Mouse (Mus musculus) cortical plate, adult 2 months (tissue): ENCODE measurements at regions not wholly inside any gene's neighbourhood (a gene's known extent, or its start where the extent isn't known, plus 50 kb on each side); places are given as distances from the start of the nearest gene placed in this dataset.
A peak's percentile ranks its signal among the peaks of the same experiment; 100 is the strongest.

Experiments used
- H3K27ac ChIP-seq: fragments of 200-500 bp; 2 replicates; pipeline ENCODE4 v1.5.1; 2012; ENCODE audit warnings: low read length, control low read depth, inconsistent platforms; ENCODE audit not compliant: insufficient read depth
- H3K4me1 ChIP-seq: fragments of 200-500 bp; 2 replicates; pipeline ENCODE4 v1.6.1; 2011; ENCODE audit warnings: low read length; ENCODE audit not compliant: control insufficient read depth, insufficient read depth
- H3K4me3 ChIP-seq: fragments of 200-500 bp; 2 replicates; pipeline ENCODE4 v1.5.1; 2011; ENCODE audit warnings: mild to moderate bottlenecking, low read length, control low read depth; ENCODE audit not compliant: insufficient read depth
- CTCF ChIP-seq: fragments of 200-500 bp; IDR thresholded peaks from 2 replicates; pipeline ENCODE4 v1.5.1; 2011; ENCODE audit warnings: mild to moderate bottlenecking, control low read depth, low read length; ENCODE audit not compliant: insufficient read depth; ENCODE audit errors: extremely low read depth
- POLR2A ChIP-seq: fragments of 200-500 bp; IDR thresholded peaks from 2 replicates; pipeline ENCODE4 v1.6.1; 2011; ENCODE audit warnings: mild to moderate bottlenecking, low read length, control low read depth; ENCODE audit not compliant: insufficient read depth; ENCODE audit errors: extremely low read depth

DNA sequence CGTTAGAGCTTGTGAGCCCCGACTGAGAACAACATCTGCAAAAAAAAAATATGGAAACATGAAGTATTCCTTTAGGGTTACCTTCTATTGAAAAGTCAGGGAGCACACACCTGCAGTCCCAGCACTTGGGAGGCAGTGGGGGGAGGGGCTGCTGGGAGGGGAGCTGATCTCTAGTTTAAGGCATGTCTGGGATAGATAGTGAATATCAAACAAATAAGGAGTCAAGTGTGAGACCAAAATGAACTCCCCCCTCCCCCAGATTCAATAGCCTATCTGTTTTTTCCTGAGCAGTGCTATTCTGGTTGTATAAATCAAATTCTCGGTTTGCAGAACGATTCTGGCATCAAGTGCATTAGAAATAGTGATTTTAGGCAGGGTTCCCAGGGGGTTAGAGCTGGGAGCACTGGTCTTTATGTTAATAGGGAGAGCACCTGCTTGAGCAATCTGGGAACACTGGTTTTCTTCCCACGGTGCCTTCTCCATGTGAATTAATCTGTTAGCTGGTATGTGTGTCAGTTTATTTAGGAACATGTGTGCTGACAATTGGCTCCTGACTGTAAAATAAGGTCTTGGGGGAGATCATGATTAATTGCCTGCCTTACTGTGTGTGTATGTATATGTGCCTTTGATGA is 195.9 kb downstream of the Enc1 start:
- no peak overlapping the region for H3K27ac ChIP-seq
- TF ChIP-seq CTCF, result no peak
- no peak for TF ChIP-seq POLR2A
- H3K4me3 ChIP-seq, result no peak overlapping the region
- peaks cover 3% of the 10 kb centered on the region for H3K4me1 ChIP-seq

GRCm38 (mm10) chr13:97435865-97436718 is 195.2 kb downstream of the Enc1 start:
- H3K27ac ChIP-seq, result no peak overlapping the region
- peaks cover 3% of the 10 kb centered on the region for H3K4me1 ChIP-seq
- H3K4me3 ChIP-seq, result peak overlapping the region; percentile 26
- TF ChIP-seq POLR2A (no peak), CTCF (no peak)

DNA sequence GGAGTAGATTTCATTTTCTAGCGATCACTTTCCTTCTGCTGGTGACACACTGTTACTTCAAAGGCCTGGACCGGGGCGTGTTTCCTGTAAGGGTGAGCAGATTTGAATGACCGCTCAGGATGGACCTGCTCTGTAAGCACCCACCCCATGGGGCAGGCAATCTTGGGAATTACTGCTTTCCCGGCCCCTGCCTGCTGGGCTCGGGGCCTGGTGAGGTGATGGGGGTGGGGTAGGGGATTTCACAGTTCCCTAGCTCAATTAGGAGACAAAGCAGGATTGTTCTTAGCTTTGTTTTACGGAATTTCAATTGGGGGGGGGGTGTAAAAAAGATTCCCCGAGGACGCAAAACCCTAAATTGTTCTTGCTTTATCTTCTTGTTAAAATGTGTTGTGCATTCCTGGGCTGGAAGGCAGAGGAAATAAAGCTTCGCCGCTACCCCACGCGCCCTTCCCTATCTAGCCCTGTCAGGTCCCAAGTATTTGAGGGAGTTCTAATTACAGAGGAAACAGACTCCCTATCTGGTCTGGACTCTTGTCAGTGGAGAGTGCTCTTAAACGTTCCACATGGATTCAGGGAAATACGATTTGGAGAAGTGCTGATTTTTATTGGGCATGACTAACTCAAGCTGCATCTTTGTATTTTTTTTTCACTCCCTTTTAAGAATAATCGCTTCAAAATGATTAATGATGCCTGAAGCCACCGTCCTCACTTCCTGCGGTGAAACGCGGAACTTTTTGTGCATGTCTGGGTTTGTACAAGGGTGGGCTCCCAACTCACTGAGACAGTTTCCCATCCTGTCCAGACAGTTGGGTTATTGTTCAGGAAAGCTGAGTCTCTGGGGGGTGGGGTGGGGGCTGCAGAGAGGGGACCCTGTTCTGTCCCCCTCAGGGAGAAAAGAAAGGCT is 194.3 kb downstream of the Enc1 start:
- Histone ChIP-seq H3K4me3 (peak overlapping the region; percentile 26; the same call in 1 of the 2 replicates), H3K4me1 (peaks cover 3% of the 10 kb centered on the region), H3K27ac (no peak overlapping the region)
- no peak for TF ChIP-seq CTCF
- TF ChIP-seq POLR2A, result no peak

DNA sequence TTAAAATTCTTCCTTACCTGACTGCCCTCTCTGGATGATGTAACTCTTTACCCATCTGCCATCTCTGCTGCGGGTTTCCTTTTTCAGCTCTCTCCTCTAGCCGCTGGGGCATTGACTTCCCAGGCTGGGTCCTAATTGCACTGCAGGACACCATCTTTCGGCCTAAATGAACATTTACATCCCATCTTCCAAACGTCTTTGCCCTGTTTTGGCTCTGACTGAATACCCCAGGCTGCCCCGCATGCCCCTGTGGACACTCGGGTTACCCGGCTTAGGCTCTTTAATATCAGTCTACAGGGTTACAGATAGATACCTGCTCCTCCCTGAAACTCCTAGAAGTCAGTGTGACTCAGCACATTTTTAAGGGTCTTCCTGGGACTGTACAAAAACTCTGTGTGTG is 193.3 kb downstream of the Enc1 start:
- H3K4me3 ChIP-seq, result no peak overlapping the region
- no peaks in the 10 kb centered on the region; the same call in none of the 2 replicates for H3K4me1 ChIP-seq
- H3K27ac ChIP-seq, result no peak overlapping the region
- TF ChIP-seq CTCF (no peak), POLR2A (no peak)

DNA sequence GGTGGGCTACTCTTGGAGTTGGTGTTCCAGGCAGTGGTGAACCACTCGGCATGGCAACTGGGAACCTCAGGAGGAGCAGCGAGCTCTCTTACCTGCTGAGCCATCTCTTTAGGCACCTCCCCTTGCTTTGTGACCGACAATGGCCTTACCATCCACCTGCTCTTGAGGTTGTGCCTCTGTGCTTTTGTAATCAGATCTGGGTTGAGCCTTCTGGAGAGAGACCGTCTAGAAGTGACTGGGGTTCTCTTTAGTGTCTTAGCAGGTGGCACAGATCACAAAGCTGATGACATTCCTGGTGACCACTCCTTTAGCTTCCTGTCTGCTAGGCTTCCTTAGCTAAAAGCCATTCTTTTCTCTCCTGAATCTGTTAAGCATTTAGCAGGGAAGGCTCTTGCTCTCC is 191.7 kb downstream of the Enc1 start:
- H3K4me1 ChIP-seq, result no peaks in the 10 kb centered on the region; the same call in 1 of the 2 replicates
- H3K27ac ChIP-seq, result no peak overlapping the region
- no peak overlapping the region for H3K4me3 ChIP-seq
- no peak for TF ChIP-seq POLR2A
- no peak for TF ChIP-seq CTCF

- no peak overlapping the region for H3K27ac ChIP-seq
- H3K4me3 ChIP-seq, result no peak overlapping the region
- TF ChIP-seq POLR2A (no peak), CTCF (no peak)
- no peaks in the 10 kb centered on the region for H3K4me1 ChIP-seq
Measured at GRCm38 (mm10) chr13:97430885-97431284, 190.0 kb downstream of the Enc1 start.

DNA sequence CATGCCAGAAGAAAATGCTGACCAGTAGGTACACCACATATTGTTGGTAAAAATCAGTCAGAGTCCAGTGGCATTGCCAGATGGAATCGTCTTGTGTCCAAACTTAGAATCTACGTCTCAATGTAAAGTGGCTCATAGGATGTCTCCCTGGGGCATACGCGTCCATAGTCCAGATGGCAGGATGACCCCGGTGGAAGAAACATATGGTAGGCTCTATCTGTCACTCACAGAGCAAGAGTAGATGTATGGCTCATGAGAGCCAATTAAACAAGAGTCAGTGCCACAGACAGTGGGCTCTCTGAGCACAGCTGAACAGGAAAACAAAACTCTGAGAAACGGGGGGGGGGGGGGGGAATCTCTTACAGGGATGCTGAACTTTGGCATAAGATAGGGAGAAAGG is 187.3 kb downstream of the Enc1 start:
- no peak overlapping the region for H3K27ac ChIP-seq
- H3K4me3 ChIP-seq, result no peak overlapping the region
- TF ChIP-seq CTCF, result no peak
- TF ChIP-seq POLR2A, result no peak
- peaks cover 10% of the 10 kb centered on the region for H3K4me1 ChIP-seq

DNA sequence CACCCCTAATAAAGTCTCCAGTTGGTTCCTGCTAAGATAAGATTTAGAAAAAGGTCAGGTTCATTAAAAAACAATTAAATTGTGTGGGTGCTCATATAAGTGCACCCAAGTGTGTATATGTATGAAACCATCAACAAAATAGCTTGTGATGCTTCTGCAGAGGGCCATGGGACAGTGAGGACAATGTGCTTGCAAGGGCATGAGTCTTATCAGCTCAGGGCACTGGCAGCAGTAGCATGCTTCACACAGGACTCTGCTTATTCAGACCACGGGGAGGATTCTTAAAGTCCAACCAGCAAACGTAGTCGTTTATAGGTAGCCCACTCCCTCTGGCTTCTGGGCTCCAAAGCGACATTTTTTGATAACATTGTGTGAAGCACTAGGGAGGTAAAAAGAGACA is 186.6 kb downstream of the Enc1 start:
- H3K27ac ChIP-seq, result no peak overlapping the region

DNA sequence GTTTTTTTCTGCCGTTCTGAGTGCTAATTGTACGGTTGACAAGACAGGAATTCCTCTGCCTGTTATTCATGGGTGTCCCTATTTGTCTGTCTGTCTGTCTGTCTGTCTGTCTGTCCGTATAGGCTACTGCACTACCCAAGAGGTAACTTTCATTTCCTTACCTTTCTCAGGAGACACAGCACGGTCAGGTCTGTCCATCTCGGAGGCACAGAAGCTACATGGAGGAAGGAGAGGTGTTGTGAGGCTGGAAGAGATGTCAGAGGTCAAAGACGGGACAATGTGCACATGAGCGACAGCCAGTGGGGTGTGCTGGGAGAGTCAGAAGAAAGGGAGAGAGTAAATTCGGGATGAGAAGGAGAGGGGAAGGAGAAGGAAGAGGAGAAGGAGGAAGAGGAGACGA is 184.8 kb downstream of the Enc1 start:
- H3K4me1 ChIP-seq, result peaks cover 10% of the 10 kb centered on the region
- TF ChIP-seq CTCF (no peak), POLR2A (no peak)
- no peak overlapping the region for H3K4me3 ChIP-seq
- H3K27ac ChIP-seq, result peak overlapping the region; percentile 5; the same call in 1 of the 2 replicates

More for the DNA sequence above, 186.6 kb downstream of the Enc1 start:
- Histone ChIP-seq H3K4me3 (no peak overlapping the region), H3K4me1 (peaks cover 10% of the 10 kb centered on the region)
- TF ChIP-seq POLR2A (no peak), CTCF (no peak)

GRCm38 (mm10) chr13:97423911-97424310 is 183.0 kb downstream of the Enc1 start:
- Histone ChIP-seq H3K4me1 (peaks cover 10% of the 10 kb centered on the region), H3K27ac (peak overlapping the region; percentile 74; the same call in 1 of the 2 replicates), H3K4me3 (no peak overlapping the region)
- TF ChIP-seq CTCF, result no peak
- TF ChIP-seq POLR2A, result no peak
